Mouse (Mus musculus): ENCODE data around the gene Cox19. TPM values are rescaled to one million over a fixed set of nuclear protein-coding genes. Genes with fewer than 3 reads are reported as not detected.

The Cox19 gene
- polyA plus RNA-seq, 1 experiment, result 66.0 TPM

GRCm38 (mm10) chr5:139316982-139317675 is 34.1 kb downstream of the Cox19 start:
- TF ChIP-seq MAX (IDR thresholded peaks at IDR 0.05; ENCODE audit: low read depth) (no peak), POLR2A (IDR thresholded peaks at IDR 0.05; ENCODE audit: insufficient read length, low read depth) (no peak), MYOG (IDR thresholded peaks at IDR 0.05; ENCODE audit: control insufficient read depth in 1 of 3, insufficient read depth in 1 of 3, insufficient read length in 2 of 3, low read depth in 2 of 3) (no peak), E2F4 (IDR thresholded peaks at IDR 0.05; ENCODE audit: insufficient read depth) (no peak), USF1 (IDR thresholded peaks at IDR 0.05; ENCODE audit: low read depth) (no peak)
- no peaks in the 10 kb centered on the region for H3K36me3 ChIP-seq (ENCODE audit: control insufficient read depth, insufficient read depth)
- H3K4me2 ChIP-seq (ENCODE audit: low read depth), result no peak overlapping the region
- H3K79me2 ChIP-seq (ENCODE audit: control insufficient read depth, insufficient read depth), result no peaks in the 10 kb centered on the region
- no peak overlapping the region for H3ac ChIP-seq (ENCODE audit: control insufficient read depth, insufficient read length)
- H3K4me3 ChIP-seq, result no peak overlapping the region
- peaks cover 30% of the 10 kb centered on the region for H3K27me3 ChIP-seq (ENCODE audit: control insufficient read depth, insufficient read depth, insufficient read length)

GRCm38 (mm10) chr5:139314941-139315642 is 36.1 kb downstream of the Cox19 start:
- no peak overlapping the region for H3K4me2 ChIP-seq (ENCODE audit: low read depth)
- H3K36me3 ChIP-seq (ENCODE audit: control insufficient read depth, insufficient read depth), result no peaks in the 10 kb centered on the region
- H3K79me2 ChIP-seq (ENCODE audit: control insufficient read depth, insufficient read depth), result no peaks in the 10 kb centered on the region
- no peak overlapping the region for H3K4me3 ChIP-seq
- no peak for TF ChIP-seq CEBPB (IDR thresholded peaks at IDR 0.05; ENCODE audit: insufficient read depth, poor library complexity, severe bottlenecking)
- TF ChIP-seq MAX (IDR thresholded peaks at IDR 0.05; ENCODE audit: low read depth), result no peak
- TF ChIP-seq USF1 (IDR thresholded peaks at IDR 0.05; ENCODE audit: low read depth), result no peak
- no peak for TF ChIP-seq REST (IDR thresholded peaks at IDR 0.05; ENCODE audit: insufficient read depth, insufficient read length)
- no peak for TF ChIP-seq SRF (IDR thresholded peaks at IDR 0.05; ENCODE audit: control insufficient read depth, insufficient read length, low read depth)
- TF ChIP-seq MYOD1 (IDR thresholded peaks at IDR 0.05; ENCODE audit: control insufficient read depth in 1 of 3, insufficient read length in 2 of 3, low read depth in 2 of 3), result no peak
- TF ChIP-seq POLR2A (IDR thresholded peaks at IDR 0.05; ENCODE audit: insufficient read length, low read depth), result no peak
- no peak for TF ChIP-seq E2F4 (IDR thresholded peaks at IDR 0.05; ENCODE audit: insufficient read depth)
- peaks cover 20% of the 10 kb centered on the region for H3K27me3 ChIP-seq (ENCODE audit: control insufficient read depth, insufficient read depth, insufficient read length)
- no peak overlapping the region for H3ac ChIP-seq (ENCODE audit: control insufficient read depth, insufficient read length)

- Histone ChIP-seq H3K27me3 (ENCODE audit: control insufficient read depth, insufficient read depth, insufficient read length) (peaks cover 10% of the 10 kb centered on the region), H3K79me2 (ENCODE audit: control insufficient read depth, insufficient read depth) (no peaks in the 10 kb centered on the region), H3K4me2 (ENCODE audit: low read depth) (no peak overlapping the region), H3K36me3 (ENCODE audit: control insufficient read depth, insufficient read depth) (no peaks in the 10 kb centered on the region), H3K4me3 (no peak overlapping the region), H3ac (ENCODE audit: control insufficient read depth, insufficient read length) (no peak overlapping the region)
- TF ChIP-seq MYOD1 (IDR thresholded peaks at IDR 0.05; ENCODE audit: control insufficient read depth in 1 of 3, insufficient read length in 2 of 3, low read depth in 2 of 3) (no peak), SRF (IDR thresholded peaks at IDR 0.05; ENCODE audit: control insufficient read depth, insufficient read length, low read depth) (no peak), TCF12 (IDR thresholded peaks at IDR 0.05; ENCODE audit: insufficient read depth, poor library complexity, severe bottlenecking) (no peak), POLR2A (IDR thresholded peaks at IDR 0.05; ENCODE audit: insufficient read length, low read depth) (no peak), POLR2AphosphoS2 (IDR thresholded peaks at IDR 0.05; ENCODE audit: insufficient read length, low read depth) (no peak), MAX (IDR thresholded peaks at IDR 0.05; ENCODE audit: low read depth) (no peak), MYOG (IDR thresholded peaks at IDR 0.05; ENCODE audit: control insufficient read depth in 1 of 3, insufficient read depth in 1 of 3, insufficient read length in 2 of 3, low read depth in 2 of 3) (no peak), USF1 (IDR thresholded peaks at IDR 0.05; ENCODE audit: low read depth) (no peak), CEBPB (IDR thresholded peaks at IDR 0.05; ENCODE audit: insufficient read depth, poor library complexity, severe bottlenecking) (no peak), TCF3 (IDR thresholded peaks at IDR 0.05; ENCODE audit: insufficient read length, low read depth) (no peak), REST (IDR thresholded peaks at IDR 0.05; ENCODE audit: insufficient read depth, insufficient read length) (no peak), E2F4 (IDR thresholded peaks at IDR 0.05; ENCODE audit: insufficient read depth) (no peak)
Measured at GRCm38 (mm10) chr5:139313536-139313935, 37.7 kb downstream of the Cox19 start.

GRCm38 (mm10) chr5:139311822-139312221 is 39.4 kb downstream of the Cox19 start:
- Histone ChIP-seq H3K27me3 (ENCODE audit: control insufficient read depth, insufficient read depth, insufficient read length) (no peaks in the 10 kb centered on the region), H3K4me2 (ENCODE audit: low read depth) (no peak overlapping the region), H3ac (ENCODE audit: control insufficient read depth, insufficient read length) (no peak overlapping the region), H3K79me2 (ENCODE audit: control insufficient read depth, insufficient read depth) (no peaks in the 10 kb centered on the region), H3K36me3 (ENCODE audit: control insufficient read depth, insufficient read depth) (no peaks in the 10 kb centered on the region), H3K4me3 (no peak overlapping the region)
- TF ChIP-seq POLR2AphosphoS2 (IDR thresholded peaks at IDR 0.05; ENCODE audit: insufficient read length, low read depth) (no peak), POLR2A (IDR thresholded peaks at IDR 0.05; ENCODE audit: insufficient read length, low read depth) (no peak), TCF3 (IDR thresholded peaks at IDR 0.05; ENCODE audit: insufficient read length, low read depth) (no peak), REST (IDR thresholded peaks at IDR 0.05; ENCODE audit: insufficient read depth, insufficient read length) (no peak), MYOG (IDR thresholded peaks at IDR 0.05; ENCODE audit: control insufficient read depth in 1 of 3, insufficient read depth in 1 of 3, insufficient read length in 2 of 3, low read depth in 2 of 3) (no peak), MAX (IDR thresholded peaks at IDR 0.05; ENCODE audit: low read depth) (no peak), MYOD1 (IDR thresholded peaks at IDR 0.05; ENCODE audit: control insufficient read depth in 1 of 3, insufficient read length in 2 of 3, low read depth in 2 of 3) (no peak), E2F4 (IDR thresholded peaks at IDR 0.05; ENCODE audit: insufficient read depth) (no peak), TCF12 (IDR thresholded peaks at IDR 0.05; ENCODE audit: insufficient read depth, poor library complexity, severe bottlenecking) (no peak), CEBPB (IDR thresholded peaks at IDR 0.05; ENCODE audit: insufficient read depth, poor library complexity, severe bottlenecking) (no peak), SRF (IDR thresholded peaks at IDR 0.05; ENCODE audit: control insufficient read depth, insufficient read length, low read depth) (no peak), USF1 (IDR thresholded peaks at IDR 0.05; ENCODE audit: low read depth) (no peak)

Data from myocyte (in vitro differentiated cells).